Mouse (Mus musculus) frontal cortex, postnatal 14 days (tissue): Measurements from ENCODE around the gene Rab19.
"Not testable (repeated sequence)": the region's sequence is repeated elsewhere in the genome, so short reads cannot be mapped to it uniquely, and the experiment has no call there.

Experiments
- DNase-seq, 2 experiments: peaks; one replicate each; pipeline ENCODE4 v3.0.0; 2022; ENCODE audit warnings: low spot score in 2 of 2

Gene Rab19

DNA sequence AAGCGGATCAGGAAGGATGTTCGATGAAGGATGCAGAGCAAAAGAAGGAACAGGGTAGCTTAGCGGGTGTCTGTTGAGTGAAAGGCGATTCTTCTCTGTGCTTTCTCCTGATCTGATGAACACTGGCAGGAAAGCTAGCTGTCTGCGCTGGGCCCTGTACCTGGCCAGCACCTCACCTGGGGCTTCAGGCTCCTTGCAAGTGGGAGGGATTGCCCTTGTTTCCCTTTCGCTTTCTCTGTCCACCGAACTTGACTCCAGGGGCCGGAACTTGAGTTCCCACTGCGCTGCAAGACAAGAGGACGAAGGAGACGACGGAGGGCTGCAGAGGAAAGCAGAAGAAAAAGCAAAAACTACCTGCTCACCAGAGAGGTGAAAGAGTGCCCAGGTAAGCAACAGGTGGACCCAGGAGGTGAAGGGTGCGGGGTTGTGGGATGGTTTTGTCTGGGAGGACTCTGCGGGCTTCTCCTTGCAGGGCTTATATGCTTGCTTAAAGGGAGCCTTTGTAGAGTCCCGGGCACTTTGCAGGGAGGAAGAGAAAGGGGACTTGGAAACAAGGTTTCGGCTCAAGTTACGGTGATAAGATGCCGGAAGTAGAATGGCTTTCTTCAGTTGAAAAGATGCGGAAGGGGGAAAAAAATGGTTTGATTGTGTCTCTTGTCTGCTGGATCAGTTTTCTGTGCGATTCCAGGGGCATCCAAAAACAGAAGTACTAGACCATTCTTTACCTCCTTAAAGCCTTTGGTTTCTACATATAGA is at the start of gene Rab19:
Rab19 (plus strand) TSS at position 51 of the 756 bp plus-strand sequence.
- no peak for DNase-seq

DNA sequence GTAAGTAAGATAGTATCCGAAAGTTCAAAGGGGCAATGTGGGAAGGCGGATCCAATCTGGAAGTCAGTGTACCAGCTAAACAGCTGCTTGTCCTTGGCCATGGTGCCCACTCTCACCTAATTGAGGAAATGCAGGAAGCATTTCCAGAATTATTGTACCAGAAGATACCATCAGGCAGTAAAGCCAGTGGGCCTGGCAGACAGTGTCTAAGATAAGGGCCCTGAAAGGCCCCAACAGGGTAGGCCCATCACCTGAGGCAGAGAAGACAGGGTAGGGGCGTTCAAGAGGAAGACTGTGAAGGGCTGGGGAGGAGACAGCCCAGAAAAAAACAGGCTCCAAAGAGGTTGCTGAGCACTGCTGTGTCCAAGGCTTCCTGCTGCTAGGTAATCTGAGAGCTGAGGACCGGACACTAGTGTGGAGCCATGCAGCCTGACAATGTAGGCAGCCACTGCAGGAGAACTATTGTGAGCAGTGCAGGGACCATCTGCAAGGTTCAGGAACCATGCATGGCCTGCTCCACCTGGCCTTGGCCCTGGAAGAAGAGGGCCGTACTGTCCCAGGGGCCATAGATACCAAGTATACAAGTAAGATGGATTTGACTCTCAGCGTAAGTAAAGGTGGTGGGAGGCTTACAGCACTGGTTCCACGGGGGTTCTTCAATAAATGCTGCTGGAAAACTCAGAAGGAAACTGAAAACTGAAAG is 48.8 kb upstream of the Rab19 start:
- no peak for DNase-seq

DNA sequence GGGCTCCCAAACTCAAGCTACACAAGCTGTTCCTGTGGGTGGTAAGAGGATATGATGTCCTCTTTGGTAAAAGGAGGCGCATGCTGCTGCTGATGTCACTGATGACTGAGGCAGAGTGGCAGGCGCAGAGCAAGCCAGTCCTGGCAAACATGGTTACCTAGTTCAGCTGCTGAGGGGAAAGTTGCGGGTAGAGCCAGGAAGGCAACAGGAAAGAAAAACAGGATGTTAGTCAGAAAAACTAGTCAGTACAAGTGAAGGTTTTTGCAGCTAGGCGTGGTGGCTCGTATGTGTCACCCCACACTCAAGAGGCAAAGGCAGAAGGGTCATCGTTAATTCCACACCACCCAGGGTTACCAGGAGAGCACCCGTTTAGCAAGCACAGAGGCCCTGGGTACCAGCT is 46.8 kb upstream of the Rab19 start:
- DNase-seq: no peak

DNA sequence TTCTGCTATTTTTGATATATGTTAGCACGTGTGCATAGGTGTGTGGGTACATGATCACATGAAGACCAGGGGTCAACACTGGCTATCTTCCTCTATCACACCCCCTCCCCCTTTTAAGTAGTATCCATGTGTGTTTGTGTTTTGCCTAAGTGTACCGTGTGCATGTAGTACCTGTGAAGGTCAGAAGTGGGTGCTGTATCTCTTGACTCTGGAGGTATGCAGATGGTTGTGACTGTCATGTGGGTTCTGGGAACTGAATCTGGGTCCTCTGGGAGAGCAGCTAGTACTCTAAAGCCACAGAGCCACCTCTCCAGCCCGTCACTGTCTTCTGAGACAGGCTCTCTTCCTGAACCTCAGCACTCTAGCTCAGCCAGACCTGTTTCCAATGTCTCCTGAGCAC is 46.1 kb upstream of the Rab19 start:
- DNase-seq: no peak

DNA sequence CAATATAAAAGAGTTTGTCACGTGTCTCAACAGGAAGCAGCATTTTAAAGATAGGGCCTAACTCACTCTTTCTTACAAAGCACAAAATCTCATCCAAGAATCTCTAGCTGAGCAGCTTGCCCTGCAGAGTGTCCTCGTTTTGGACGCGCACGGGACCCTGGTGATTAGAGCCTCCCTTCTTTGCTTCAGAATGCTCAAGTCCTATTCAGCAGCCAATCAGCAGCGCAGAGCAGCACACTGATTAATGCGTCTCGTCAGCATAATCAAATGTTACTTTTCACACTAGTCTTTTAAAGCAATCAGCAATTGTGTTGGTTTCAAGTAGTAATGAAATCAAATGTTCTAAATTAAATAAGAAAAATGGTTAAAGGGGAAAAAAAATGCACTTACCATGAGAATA is 42.6 kb upstream of the Rab19 start:
- DNase-seq: no peak

DNA sequence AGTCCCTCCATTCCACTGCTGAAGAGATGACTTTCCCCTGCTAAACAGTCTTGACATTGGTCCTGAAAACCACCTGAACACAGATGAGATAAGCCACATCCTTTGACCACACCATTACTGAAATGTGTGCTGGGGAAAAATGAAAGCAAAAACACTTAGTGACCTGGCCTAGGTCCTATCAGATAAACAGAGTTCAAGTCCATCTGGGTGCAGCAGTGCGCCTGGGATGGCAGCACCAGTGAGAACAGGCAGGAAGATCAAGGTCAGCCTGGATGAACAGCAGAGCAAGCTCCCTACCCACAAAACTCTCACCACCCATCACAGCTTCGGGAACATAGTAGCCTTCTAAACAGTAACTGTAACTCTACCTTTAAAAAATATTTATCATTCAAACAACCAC is 39.2 kb upstream of the Rab19 start:
- no peak for DNase-seq

DNA sequence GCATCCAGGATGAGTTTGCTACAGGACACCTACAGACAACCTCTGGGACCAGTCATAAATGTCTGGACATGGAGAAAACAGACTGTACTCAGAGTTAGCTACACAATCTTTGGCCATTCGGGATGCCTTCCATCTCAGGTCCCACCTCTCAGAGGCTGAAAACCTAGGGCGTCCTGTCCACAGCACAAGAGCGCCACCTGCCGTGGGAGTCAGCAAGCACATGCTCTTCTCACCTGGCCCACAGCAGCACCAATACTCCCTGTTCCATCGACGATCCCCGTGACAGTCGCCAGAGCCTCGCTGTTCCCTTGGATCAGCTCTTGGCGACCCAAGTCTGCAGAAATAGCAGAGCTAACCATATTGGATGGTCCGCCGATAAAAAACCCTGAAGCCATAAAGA is 37.0 kb upstream of the Rab19 start:
- peak; percentile 49 to 79 for DNase-seq

DNA sequence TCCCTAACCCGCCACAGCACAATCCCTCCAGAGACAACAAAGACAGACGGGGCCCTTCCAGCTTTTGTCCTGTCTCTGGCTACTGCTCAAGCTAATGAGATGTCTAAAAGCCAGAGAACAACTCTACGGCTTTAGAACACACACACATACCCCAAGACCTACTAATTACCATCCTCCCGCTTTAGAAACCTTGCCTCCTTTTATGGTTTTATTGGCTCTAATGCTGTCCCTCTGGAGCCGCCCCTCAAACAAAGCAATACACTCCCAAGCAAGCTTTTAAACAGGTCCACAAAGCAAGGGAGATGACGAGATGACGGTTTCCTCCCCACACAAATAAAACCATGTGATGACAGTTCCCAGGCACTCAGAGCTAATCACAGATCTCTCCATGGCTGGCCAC is 35.5 kb upstream of the Rab19 start:
- DNase-seq: no peak

DNA sequence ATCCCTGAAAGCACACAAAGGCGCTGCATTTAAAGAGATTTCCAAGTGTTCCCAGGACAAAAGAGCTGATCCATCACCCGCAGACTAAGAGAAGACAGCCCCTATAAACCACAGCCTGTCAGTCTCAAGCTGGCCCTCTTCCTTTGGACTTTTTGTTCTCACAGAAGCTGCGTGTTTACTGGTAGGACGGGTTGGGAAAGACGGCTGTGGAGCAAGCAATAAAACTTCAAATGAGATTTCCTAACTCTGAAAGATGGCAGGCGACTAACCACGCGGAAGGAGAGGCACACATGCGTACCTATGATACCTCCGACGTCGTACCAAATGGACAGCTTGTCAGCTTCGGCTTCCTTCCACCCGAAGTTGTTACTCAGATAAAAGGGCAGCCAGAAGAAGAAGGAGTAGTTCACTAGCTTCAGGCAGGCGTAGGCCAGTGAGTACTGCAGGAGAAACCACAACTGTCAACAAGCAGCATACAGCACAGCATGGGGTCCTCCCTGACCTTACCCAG is 33.9 kb upstream of the Rab19 start:
- DNase-seq: no peak

DNA sequence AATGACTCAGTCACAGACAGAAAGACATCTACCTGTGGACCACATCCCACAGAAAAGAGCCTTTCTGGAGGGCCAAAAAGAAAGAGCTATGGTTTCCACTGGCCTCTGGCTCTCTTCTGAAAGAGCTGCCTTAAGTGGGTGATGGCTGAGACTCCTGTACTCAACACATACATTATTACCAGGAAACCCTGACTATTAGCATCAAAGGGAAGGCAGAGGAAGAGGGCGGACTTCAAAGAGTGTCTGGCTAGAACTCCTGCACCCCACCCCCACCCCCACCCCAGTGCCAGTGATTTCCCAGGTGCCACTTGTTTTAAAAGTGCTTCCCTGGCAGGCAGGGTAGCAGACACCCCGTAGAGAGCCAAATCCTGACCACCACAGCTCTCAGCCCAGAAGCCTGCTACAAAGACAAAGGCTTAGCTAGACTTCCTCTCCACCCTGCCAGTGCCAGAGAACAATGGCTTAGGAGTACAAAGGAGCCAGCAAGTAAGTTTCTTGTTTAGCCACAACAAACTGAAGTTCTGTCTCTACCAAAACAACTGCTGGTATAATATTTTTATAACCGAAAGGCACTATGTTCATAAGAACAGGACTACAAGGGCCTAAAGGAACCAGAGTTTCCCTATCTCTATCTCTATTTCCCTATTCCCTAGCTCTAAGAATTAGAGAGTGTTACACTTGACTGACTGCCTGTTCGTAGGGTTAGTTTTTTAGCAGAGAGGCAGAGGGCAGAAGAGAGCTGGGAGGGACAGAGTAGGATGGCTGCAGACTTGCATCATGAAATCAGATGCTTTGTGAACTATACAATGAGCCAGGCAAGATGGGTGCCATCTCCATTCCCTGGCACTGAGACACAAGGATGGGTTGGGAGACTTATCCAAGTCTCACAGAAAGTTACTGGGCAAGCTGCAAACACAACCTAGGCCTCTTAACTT is 32.8 kb upstream of the Rab19 start:
- no peak for DNase-seq

DNA sequence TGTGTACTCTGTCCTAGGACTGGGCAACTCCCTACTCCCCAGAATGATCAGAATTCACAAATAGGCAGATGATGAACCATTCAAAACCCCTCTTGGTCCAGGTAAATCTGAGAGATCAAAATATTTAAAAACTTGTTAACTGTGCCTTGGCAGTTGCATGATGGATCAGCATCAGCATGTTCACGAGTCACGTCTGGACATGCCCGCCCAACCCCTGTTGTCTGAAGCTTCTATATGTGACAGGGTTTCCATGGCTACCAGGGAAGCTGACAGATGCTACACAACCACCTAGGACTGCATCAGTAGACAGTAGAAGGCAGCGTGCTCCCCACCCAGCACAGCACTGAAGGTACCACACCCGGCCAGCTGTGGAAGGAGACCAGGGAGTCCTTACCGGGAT is 32.0 kb upstream of the Rab19 start:
- no peak for DNase-seq

DNA sequence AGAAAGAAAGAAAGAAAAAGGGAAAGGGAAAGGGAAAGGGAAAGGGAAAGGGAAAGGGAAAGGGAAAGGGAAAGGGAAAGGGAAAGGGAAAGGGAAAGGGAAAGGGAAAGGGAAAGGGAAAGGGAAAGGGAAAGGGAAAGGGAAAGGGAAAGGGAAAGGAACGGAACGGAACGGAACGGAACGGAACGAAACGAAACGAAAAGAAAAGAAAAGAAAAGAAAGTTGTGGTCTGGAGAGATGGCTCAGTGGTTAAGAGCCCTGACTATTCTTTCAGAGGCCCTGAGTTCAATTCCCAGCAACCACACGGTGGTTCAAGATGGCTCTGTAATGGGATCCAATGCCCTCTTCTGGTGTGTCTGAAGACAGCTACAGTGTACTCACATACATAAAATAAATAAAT is 21.8 kb upstream of the Rab19 start:
- DNase-seq: not testable (repeated sequence)

DNA sequence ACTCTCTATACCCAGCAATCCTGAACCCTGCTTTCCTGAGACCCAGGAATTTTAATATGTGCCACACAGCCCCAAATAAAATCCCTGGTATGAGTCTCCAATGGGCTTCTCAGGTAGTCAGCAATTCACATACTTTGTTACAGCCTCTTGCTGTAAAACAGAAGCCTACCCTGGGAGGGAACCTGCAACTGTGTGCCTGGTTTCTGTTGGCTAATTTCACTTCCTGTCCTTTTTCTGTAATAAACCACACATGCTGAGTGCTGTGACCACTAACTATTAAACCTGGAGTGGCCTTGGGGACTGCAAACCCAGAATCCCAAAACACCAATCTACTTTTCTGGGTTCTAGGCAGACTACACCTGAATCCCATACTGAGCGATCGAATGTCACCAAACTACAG is 18.3 kb upstream of the Rab19 start:
- DNase-seq: no peak

DNA sequence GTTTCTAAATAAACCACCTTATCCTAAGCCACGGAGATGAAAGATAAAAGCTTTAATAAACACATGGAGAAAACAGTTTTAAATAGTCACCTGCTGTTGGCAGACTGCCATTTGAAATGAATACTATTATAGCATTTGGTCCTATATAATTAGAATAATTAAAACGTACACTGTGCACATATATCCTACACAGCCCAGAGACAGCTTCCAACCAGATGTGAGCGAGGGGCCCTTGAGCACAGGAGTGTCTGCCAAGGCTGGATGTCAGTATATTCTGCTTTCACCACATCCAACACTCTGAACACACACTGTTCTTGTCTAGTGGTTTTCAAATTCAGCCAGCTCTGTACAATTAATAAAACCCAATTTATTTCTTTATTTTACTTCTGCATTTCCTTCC is 11.3 kb upstream of the Rab19 start:
- no peak for DNase-seq

DNA sequence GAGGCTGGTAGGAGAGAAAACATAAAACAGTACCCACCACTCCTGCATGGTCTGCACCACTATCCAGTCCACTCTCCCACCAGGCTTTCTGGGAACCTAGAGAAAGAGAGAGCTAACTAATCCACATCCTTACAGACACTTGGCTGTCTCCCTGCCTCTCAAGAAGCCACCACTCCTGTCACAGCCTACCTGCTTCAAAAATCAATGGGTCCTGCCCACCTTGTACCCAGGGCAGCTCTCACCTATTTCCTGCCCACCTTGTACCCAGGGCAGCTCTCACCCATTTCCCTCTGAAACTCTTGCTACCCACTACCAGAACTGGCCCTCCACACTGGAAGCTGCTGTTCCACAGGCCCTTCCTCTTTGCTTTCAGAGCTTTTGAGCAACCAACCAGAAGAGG is 8.9 kb upstream of the Rab19 start:
- no peak for DNase-seq

DNA sequence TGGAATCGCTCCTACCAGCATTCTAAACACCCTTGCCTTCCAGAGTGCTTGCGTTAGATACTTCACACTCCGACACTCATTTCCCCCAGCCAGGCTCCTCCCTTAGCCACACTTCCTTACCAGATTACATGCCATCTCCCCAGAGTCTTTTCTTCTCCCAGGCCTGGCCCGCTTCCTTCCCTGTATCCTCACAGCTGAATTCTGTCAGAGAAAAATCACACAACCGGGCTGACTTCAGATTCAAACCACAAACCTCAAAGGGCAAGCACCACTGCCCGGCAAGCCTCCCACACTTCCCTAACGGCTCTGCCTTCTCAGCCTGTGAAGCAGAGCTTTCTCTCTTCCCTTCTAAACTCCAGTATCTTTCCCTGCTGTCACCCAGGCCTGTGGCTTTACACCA is 8.2 kb upstream of the Rab19 start:
- DNase-seq: peak in 1 of 2 experiments; percentile 10

DNA sequence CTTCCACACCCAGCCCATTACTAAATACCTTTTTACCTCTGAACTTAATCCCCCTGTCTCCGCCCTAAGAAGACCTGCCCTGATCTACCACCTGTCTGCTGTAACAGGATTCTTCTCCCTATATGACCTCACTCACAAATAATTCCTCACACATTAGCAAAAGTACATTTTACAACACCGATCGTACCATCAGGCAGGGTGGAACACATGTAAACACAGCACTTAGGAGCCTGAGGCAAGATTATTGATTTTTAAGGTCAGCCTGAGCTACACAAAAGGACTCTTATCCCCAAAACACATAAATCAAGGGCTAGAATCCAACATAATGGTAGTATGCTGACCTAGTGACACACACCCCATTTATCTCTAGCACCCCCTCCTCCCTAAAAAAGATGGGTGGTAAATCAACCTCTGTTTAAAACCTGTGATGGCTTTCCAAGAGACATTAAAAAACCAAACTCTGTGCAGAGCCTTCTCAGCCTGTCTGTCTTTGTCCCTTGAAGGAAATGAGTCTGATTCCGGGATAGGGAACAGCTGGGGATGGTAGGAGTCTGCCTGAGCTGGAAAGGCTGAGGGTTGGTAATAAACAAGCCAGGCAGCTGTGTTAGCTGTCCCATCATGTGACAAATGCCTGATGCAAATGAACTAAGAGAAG is 7.5 kb upstream of the Rab19 start:
- no peak for DNase-seq

DNA sequence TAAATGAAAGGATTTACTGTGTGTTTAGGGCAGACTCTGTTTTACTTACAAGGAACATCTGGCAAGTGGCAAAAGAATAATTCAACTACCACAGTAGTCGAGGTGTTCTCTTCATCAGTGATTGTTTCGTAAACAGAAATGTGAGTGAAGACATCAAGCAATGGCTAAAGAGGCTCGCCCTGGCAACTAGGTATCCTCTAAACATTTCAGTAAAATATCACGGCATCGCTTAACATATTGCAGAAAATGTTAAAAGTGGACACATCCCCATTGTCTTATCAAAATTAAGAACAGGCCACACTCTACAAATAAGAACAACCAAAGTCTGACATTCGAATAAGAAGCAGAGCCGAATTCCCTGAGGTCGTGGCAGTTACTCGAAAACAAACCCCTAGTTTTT is 4.2 kb upstream of the Rab19 start:
- DNase-seq: no peak

DNA sequence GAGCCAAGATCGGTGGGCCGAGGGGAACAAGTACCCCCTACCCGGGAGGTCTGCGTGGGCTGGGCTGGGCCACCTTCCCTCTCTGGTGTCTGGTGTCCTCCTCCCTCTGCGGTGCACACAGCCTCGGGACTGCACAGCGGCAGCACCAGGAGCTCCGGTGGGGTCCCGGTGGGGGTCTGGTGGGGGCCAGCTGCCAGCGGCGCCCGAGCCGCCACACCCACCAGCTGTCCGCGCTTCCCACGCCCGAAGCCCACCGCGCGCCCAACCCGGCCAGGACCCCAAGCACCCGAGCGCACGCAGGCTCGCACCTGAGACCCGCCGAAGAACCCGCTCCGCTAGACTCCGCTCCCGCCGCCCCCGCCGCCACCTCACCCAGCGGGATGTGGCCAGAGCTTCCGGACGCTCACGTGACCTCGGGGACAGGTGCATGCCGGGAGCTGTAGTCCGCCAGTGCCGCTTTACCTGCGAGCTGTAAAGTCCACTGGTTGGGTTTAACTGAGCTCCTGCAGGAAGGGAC is 3.6 kb upstream of the Rab19 start, which contains the start of gene Slc37a3:
Slc37a3 (minus strand) TSS at position 365 of the 517 bp plus-strand sequence.
- peak; percentile 68 to 82 for DNase-seq

DNA sequence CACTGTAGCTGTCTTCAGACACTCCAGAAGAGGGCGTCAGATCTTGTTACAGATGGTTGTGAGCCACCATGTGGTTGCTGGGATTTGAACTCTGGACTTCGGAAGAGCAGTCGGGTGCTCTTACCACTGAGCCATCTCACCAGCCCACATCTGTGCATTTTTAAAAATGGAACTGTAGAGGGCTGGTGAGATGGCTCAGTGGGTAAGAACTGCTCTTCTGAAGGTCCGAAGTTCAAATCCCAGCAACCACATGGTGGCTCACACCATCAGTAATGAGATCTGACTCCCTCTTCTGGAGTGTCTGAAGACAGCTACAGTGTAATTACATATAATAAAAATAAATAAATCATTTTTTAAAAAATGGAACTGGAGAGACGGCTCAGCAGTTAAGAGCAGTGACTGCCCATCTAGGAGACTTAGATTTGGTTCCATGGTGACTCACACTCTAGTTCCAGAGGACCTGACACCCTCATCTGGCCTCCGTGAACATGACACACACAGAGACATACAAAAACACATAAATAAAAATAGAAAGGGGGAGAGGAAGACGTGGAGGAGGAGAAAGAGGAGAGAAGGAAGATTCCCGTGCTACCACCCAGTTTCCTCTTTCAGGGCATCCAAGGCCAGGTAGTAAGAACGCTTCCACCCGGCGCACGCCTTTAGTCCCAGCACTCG is 2.7 kb upstream of the Rab19 start:
- not testable (repeated sequence) for DNase-seq

DNA sequence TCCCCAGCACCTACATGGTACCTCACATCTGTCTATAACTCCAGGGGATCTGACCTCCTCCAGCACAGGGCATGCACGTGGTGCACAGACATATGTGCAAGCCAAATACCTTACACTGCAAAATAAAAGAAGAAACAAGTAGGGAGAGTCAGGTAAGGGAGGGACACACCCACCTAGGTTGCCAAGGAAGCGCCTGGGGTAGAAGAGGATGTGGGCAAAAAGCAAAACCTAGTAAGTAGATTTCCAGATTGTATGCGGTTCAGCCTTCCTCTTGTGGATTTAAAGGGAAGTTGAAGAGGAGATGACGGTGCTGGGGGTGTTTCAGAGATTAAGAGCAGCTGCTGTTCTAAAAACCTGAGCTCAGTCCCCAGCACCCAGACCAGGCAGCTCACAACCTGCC is 1.8 kb upstream of the Rab19 start:
- no peak for DNase-seq
